Mouse (Mus musculus) cerebellum, adult (tissue): ENCODE results near the gene Gucy2g.

ENCODE experiments used
- ATAC-seq: cut with Nextera tagmentation; 2 replicates; pipeline ENCODE4 v1.9.2; 2017; ENCODE audit warnings: mild to moderate bottlenecking, moderate library complexity, mixed read lengths; ENCODE audit not compliant: insufficient number of reproducible peaks, low FRiP score, low TSS enrichment

Gucy2g gene

GRCm38 (mm10) chr19:55241186-55241645, at the start of gene Gucy2g:
Gene Gucy2g, minus strand, starts transcription at chr19:55241236.
- no peak for ATAC-seq

DNA sequence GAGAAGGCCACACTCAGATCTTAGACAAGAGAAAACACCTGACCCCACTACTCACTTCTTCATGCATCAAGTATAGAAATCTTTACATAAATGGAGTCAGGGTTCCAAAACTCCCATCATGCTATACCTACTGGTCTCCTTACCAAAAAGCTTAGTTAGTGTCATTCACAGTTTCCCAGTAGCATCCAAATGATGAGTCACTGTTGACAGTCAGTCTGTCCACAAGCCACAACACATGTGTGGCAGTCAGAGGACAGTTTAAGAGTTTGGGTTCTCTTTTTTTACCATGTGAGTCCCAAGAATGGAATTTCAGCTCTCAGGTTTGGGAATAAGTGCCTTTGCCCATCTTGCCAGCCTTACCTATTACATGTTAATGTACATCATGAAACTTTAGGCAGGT, 47.9 kb upstream of the Gucy2g start:
- no peak for ATAC-seq

- no peak for ATAC-seq
These were observed 45.0 kb upstream of the Gucy2g start for GRCm38 (mm10) chr19:55286034-55286433.

- no peak for ATAC-seq
These were observed 43.1 kb upstream of the Gucy2g start for GRCm38 (mm10) chr19:55284093-55284492.

DNA sequence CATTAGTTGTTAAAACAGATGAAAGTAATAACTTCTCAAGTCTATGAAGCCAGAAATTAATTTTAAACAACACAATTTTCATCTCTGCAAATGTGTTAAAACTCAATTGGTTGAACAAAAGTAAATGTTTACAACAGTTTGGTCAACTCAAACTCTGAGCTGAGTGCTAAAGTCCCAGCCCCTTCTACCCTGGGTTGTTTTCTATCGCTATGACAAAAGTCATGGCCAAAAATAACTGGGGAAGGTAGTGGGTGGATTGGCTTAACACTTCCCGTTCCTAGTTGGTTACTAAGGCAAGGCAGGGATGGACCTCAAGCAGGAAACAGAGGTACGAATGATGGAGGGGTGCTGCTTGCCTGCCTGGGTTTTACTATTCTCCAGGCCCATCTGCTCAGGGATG, 35.7 kb upstream of the Gucy2g start:
- ATAC-seq: no peak

- no peak for ATAC-seq
These were observed 35.1 kb upstream of the Gucy2g start for GRCm38 (mm10) chr19:55276100-55276499.

GRCm38 (mm10) chr19:55273340-55273739, 32.3 kb upstream of the Gucy2g start:
- no peak for ATAC-seq

DNA sequence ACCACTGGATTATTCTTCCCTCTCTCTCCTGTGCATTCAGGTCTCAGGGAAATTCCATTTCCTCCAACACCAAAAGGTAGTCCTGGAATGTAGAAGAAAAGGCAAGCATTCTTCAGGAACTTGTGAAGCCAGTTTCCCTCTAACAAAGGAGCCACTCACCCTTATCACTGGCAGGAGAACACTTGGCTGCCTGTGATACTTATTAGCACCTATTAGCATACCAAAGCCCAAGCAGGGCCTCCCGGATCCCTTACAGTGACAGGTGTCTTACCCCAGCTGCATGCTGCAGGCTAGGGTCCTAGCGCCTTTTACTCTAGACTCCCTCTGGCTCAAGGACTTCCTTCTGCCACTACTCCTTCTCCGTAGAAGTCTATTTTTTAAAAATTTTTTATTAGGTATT, 30.4 kb upstream of the Gucy2g start:
- no peak for ATAC-seq

- ATAC-seq: no peak
These were observed 28.0 kb upstream of the Gucy2g start for GRCm38 (mm10) chr19:55269051-55269450.

DNA sequence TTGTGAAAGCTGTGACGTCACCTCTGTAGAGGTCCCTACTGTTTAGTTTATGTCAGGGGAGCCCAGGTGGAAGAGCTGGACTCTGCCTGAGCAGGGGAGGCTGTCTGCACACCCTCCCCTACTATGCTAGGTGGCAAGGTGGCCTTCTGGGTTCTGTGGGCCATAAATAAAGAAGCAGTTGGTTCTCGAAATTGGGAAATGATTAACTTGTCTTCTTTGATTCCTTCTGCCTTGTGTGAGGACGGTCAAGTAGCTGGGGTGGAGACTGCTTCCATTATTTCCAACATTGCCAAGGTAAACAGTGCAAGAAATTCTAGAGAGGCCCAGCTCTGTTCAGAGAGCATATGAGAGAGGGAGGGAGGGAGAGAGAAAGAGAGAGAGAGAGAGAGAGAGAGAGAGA, 27.1 kb upstream of the Gucy2g start:
- ATAC-seq: no peak

GRCm38 (mm10) chr19:55266786-55267185, 25.8 kb upstream of the Gucy2g start:
- no peak for ATAC-seq

- no peak for ATAC-seq
These were observed 24.2 kb upstream of the Gucy2g start for GRCm38 (mm10) chr19:55265269-55265668.

DNA sequence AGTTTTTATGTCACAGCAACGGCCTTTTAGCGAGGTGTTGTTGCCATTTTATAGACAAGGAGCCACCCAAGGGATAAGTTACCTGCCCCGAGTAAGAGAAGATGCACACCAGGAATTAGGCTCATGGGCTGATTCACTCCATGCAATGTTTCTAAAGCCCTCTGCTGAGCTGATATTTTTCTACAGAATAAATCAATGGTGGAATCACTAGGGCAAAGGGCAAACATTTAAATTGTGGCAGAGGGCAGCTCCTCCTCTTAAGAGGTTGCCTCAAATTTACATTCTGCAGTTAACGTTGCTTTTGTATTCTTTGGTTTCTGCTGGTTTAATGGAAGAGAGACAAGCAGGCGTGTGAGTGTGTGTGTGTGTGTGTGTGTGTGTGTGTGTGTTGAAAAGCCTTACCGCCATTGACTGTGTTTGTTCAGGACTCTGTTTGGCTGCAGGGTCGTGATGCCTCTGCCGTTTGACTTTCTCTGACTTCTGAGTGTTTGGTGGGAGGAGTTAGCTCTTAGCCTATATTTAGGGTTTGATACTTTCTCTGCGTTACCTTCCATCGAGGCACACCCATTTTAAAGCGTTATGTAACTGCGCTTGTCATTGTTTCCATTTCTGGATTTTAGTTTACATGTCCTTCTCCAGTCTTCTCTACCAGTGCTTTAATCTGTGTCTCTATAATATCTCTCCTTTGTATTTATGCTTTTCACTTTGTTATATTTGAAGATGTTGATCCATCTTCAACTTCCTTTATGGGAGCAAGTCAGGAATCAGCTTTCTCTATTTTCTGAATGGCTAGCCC, 19.6 kb upstream of the Gucy2g start:
- ATAC-seq: no peak

DNA sequence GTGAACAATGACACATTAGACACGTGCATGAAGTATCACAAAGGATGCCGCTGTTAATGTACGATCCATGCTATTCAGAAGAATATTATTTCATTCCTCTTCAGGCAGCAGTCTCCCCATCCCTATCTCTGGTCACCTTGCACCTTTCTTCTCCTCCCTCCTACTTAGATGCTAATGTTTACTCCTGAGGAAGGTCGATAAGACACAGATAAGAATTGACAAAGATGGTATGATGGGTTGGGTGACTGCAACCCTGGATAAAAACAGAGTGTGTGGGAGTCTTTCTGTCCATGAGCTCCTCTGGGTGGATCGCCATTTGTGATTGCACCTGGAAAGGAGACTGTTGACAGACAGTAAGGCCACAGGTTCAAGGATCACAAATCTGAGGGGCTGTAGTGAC, 17.5 kb upstream of the Gucy2g start:
- ATAC-seq: no peak

- no peak for ATAC-seq
These were observed 16.8 kb upstream of the Gucy2g start for GRCm38 (mm10) chr19:55257656-55258375.

- no peak for ATAC-seq
These were observed 15.1 kb upstream of the Gucy2g start for GRCm38 (mm10) chr19:55256156-55256555.

- no peak for ATAC-seq
These were observed 13.5 kb upstream of the Gucy2g start for GRCm38 (mm10) chr19:55254513-55255016.

DNA sequence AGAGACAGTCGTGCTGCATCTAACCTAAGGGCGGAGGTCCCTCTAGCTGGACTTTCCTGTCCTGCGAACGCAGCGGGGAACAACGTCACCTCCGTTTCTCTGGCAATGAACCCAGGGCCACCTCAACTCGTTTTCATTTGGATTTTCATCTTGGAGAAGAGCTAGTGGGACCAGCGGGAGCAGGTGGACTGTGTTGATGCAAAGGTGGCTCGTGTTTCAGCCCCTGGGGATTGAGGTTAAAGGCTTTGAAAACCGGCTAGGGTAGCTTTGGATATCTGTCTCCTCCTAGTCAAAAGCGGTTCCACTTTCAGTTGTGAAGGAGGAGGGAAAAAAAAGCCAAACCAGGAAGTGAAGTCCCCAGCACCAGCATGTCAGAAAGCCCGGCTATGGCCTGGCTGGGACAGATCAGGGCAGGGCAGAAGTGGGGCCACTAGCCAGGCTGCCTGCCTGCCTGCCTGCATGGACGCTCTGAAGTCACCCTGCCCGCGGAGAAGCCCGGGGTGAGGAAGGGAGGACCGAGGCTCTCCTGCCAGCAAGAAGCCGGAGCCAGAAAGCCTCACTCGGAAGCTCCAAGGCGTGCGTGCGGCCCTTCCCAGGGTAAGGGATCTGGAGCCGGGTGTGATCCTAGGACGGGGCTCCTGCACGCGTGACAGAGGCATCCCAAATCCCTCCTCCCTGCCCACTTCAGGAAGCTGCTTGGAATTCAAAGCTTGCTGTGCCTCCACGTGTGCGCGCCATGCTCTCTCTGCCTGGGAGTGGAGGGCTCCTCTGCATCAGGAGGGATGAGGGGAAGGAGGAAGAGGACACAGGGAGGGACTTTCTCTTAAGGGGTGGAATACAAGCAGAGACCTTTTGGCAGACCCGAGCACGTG, 12.8 kb upstream of the Gucy2g start:
- peak; percentile 78 for ATAC-seq

DNA sequence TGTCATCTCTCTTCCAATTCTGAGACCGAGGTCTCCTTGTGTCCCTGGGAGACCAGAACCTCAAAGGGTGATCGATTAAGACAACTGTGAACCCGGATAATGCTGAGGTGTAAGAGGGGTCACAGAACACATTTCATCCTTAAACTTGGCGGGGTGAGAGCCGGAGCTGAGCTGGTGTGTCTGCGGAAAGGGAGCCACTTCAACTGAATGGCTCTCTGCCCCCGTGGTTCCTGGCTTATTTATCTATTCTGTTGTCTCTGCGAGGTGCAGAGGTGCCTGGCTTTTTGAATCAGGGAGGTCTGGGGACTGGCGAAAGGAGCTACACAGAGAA, 12.2 kb upstream of the Gucy2g start:
- no peak; the same call in 1 of the 2 replicates for ATAC-seq

DNA sequence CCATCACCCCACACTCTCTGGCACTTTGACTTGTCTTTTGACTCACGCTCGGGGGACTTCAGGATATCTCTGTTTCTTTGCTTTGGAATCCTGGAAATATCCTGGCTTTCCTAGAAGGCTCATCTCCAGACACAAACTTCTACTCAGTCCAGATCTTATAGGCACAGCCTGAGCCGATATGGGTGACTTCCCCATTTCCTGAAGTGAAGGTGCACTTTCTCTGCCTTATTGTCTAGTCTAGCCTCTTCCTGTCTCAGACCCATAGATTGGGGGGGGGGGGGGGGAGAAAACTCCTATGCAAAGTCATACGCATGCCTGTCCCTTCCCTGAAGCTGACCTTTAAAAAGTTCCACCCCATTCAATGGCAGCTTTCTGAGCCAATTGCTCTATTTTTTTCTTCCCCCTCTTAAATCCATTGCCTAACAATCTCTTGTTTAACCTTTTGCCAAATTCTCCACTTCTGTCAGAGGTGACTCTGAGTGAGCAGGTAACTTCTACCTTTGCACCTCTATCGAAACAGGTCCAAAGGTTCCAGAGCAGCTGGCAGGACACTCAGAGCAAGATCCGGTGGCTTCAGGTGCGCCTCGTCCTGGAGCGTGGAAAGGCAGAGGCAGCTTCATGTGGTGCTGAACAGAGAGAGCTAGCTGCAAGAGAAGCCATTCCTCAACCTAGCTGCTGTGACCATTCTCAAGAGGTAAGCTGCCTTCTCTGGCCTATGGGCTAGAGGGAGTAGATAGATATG, 10.5 kb upstream of the Gucy2g start, which contains the start of gene Acsl5:
TSS of gene Acsl5 (plus strand) at position 556 of the 742 bp plus-strand sequence.
- ATAC-seq: no peak
